Mouse (Mus musculus): ENCODE results near the gene Dzank1. TPM values are rescaled to one million over a fixed set of nuclear protein-coding genes. Genes with fewer than 3 reads are reported as not detected.

Dzank1 gene
- polyA plus RNA-seq (2015; fragmentation: Nextera tagmentation; extraction: Ambion mirVana): 1.5 and 1.7 TPM in 2 replicates

GRCm38 (mm10) chr2:144526981-144527820, at the start of gene Dzank1, which contains the start of gene Polr3f:
TSS of gene Dzank1 (minus strand) at chr2:144527414.
TSS of gene Polr3f (plus strand) at chr2:144527718.
- Histone ChIP-seq H3K4me3 (replicated peaks) (peak within 1 kb of the TSS; percentile 96), H3K9ac (peak within 1 kb of the TSS; percentile 93), H3K4me1 (replicated peaks) (peaks cover 7% of the 10 kb centered on the region), H3K36me3 (0 out of 2 replicates have a peak, but pooled peaks cover 3% of the 10 kb centered on the region), H3K9me3 (no peaks in the 10 kb centered on the region), H3K27ac (peak within 1 kb of the TSS; percentile 94), H3K27me3 (replicated peaks) (0 out of 2 replicates have a peak, but pooled peaks cover 3% of the 10 kb centered on the region), H3K4me2 (replicated peaks) (peak within 1 kb of the TSS; percentile 91)
- WGBS: 1% methylated on average over 56 of the region's 56 CpGs
- peak; percentile 99 for ATAC-seq

DNA sequence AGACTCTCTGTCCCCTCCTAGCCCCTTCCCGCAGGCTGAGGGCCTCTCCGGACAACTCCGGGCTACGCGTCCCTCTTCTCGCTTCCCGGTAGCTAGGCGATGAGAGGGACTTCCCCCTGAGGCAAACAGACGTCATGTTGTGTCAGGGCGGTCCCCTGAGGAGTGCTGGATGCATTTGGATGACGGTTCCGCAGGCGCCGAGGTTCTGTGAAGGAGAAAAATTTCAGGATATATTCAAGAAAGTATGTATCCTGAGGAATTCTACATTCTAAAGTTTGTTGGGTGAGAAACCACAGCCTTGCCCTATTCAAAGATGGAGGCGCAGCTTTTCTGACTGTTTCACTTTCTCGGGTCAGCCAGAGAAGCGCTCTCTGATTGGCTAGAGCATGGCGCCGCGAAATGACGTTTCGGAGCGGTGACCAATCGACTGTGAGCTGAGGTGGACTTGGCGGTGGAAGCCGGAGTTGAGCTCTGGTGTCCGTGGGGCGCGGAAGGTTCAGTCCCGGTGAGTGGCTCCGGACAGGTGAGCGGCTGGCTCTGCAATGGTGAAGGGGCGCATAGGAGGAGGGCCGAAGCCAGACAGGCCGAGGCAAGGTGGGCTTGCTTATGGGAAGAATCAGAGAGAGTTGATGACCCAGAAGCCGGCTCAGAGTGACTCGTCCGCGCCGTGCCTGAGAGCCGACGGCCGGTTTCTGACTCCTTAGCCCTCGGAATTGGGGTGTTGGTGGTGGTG, 28.8 kb upstream of the Dzank1 start, which contains the start of gene Sec23b:
Gene Sec23b, plus strand, starts transcription at position 410 of the 733 bp plus-strand sequence.
- Histone ChIP-seq H3K4me1 (replicated peaks) (peaks cover 2% of the 10 kb centered on the region; the same call in 1 of the 2 replicates), H3K36me3 (0 out of 2 replicates have a peak, but pooled peaks cover 5% of the 10 kb centered on the region), H3K27me3 (replicated peaks) (no peaks in the 10 kb centered on the region), H3K27ac (peak within 1 kb of the TSS; percentile 91), H3K4me2 (replicated peaks) (peak within 1 kb of the TSS; percentile 60), H3K4me3 (replicated peaks) (peak within 1 kb of the TSS; percentile 78), H3K9ac (peak within 1 kb of the TSS; percentile 70), H3K9me3 (no peaks in the 10 kb centered on the region)
- ATAC-seq: peak; percentile 99
- WGBS: under 1% methylated on average over 44 of the region's 44 CpGs

DNA sequence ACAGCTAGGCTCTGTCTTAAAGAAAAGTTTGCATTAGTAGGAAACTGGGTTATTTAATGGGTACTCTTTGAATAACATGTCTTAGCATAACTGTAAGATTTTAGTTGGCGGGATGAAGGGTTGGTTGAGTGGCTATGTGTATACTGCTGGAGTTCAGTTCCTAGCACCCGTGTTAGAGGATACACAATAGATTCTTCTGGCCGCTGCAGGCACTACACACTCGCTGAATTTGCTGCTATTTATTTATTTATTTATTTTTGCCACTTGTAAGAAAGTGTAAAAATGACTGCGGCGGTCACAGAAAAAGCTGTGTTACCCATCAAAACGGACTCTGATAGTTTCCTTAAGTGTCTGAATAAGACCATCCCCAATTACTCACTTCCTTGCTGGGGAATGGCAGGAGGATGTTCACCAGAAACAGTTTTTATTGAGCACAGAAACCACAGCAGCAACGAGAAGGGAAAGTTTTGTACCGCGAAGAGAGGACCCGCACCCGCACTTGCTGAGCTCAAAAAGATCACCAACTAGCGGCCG, 28.1 kb upstream of the Dzank1 start:
- peak overlapping the region; percentile 91 for H3K27ac ChIP-seq
- peaks cover 2% of the 10 kb centered on the region; the same call in 1 of the 2 replicates for H3K4me1 ChIP-seq (replicated peaks)
- no peaks in the 10 kb centered on the region for H3K27me3 ChIP-seq (replicated peaks)
- H3K36me3 ChIP-seq: 0 out of 2 replicates have a peak, but pooled peaks cover 5% of the 10 kb centered on the region
- peak overlapping the region; percentile 51 for H3K9ac ChIP-seq
- WGBS: 1% methylated on average over 14 of the region's 14 CpGs
- peak overlapping the region; percentile 48 for H3K4me2 ChIP-seq (replicated peaks)
- H3K4me3 ChIP-seq (replicated peaks): peak overlapping the region; percentile 78
- peak; percentile 24 for ATAC-seq
- H3K9me3 ChIP-seq: no peaks in the 10 kb centered on the region

DNA sequence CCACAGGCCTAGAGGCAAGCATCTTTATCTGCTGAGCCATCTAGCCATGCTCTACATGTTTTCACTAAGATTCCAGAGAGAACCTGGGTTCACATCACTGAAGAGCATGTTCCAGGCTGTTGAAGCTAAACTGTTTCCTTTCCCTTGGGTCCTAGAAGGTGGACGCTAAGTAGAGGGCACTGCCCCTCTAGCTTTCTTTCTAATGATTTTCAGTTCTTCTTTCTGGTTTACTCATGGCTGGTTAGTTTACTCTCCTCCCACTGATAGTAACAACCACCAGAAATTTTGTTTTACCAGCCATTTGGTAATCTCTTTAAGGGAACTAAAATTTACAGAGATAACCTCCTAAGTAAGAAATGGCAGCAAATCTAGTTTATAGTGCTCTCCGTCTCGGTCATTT, 26.7 kb upstream of the Dzank1 start:
- Histone ChIP-seq H3K4me3 (replicated peaks) (no peak overlapping the region), H3K27ac (no peak overlapping the region), H3K4me1 (replicated peaks) (peaks cover 2% of the 10 kb centered on the region; the same call in 1 of the 2 replicates), H3K9ac (no peak overlapping the region), H3K27me3 (replicated peaks) (no peaks in the 10 kb centered on the region), H3K4me2 (replicated peaks) (no peak overlapping the region), H3K9me3 (no peaks in the 10 kb centered on the region), H3K36me3 (no peaks in the 10 kb centered on the region)
- no peak for ATAC-seq
- 91% methylated on average over 3 of the region's 3 CpGs for WGBS

- under 1% methylated on average over 17 of the region's 17 CpGs for WGBS
- H3K4me1 ChIP-seq (replicated peaks): no peaks in the 10 kb centered on the region
- peak within 1 kb of the TSS; percentile 90 for H3K9ac ChIP-seq
- H3K27me3 ChIP-seq (replicated peaks): no peaks in the 10 kb centered on the region
- H3K4me2 ChIP-seq (replicated peaks): peak within 1 kb of the TSS; percentile 58
- no peaks in the 10 kb centered on the region for H3K9me3 ChIP-seq
- peaks cover 4% of the 10 kb centered on the region; the same call in 1 of the 2 replicates for H3K36me3 ChIP-seq
- H3K27ac ChIP-seq: 0 out of 2 replicates have a peak within 1 kb of the TSS, but pooled peaks have one; percentile 56
- ATAC-seq: peak; percentile 92
- peak within 1 kb of the TSS; percentile 79 for H3K4me3 ChIP-seq (replicated peaks)
Observed at GRCm38 (mm10) chr2:144550529-144550928, 23.3 kb upstream of the Dzank1 start, which contains the start of gene Rbbp9. TSS of gene Rbbp9 (minus strand) at chr2:144550869.

DNA sequence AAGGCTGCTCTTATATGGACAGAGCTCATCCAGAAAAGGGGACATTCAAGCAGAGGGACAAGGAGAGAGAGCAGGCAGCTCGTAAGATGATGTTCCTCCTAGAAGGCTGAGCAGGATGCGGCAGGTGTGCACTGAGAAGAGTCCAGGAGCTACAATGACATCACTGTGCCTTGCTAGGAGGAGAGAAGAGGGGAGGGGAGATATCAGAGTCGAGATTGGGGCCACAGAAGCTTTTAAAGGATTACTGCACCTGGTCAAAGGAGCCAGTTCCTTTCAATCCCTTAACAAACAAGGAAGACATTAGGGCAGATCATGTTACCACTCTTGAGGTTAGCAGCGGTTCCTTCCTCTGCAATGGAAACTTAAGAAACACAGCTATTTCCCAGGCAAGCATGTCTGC, 20.3 kb upstream of the Dzank1 start:
- no peak overlapping the region for H3K4me3 ChIP-seq (replicated peaks)
- ATAC-seq: no peak
- H3K36me3 ChIP-seq: peaks cover 4% of the 10 kb centered on the region; the same call in 1 of the 2 replicates
- H3K4me1 ChIP-seq (replicated peaks): no peaks in the 10 kb centered on the region
- no peaks in the 10 kb centered on the region for H3K27me3 ChIP-seq (replicated peaks)
- no peaks in the 10 kb centered on the region for H3K9me3 ChIP-seq
- no peak overlapping the region for H3K4me2 ChIP-seq (replicated peaks)
- no peak overlapping the region for H3K9ac ChIP-seq
- H3K27ac ChIP-seq: no peak overlapping the region
- 70% methylated on average over 4 of the region's 4 CpGs for WGBS

DNA sequence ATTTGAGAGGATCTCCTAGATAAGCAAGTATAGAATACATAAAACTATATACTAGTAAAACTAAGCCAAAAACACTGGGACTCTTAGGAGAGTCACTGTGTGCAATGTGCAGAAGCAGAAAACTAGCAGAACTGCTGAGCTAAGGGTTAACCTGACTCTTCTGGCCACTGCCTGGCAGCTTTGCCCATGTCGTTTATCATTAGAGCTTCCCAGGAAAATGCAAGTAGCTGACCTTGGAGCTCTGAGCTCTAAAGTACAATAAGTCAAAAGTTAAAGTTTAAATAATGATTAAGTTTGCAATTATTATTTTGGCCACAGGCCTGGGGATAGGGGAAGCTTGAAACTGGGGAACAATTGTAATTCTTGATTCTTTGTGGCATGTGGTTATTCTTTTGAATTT, 18.3 kb upstream of the Dzank1 start:
- Histone ChIP-seq H3K27me3 (replicated peaks) (no peaks in the 10 kb centered on the region), H3K9me3 (no peaks in the 10 kb centered on the region), H3K27ac (no peak overlapping the region), H3K4me2 (replicated peaks) (no peak overlapping the region), H3K4me3 (replicated peaks) (no peak overlapping the region), H3K4me1 (replicated peaks) (no peaks in the 10 kb centered on the region), H3K9ac (no peak overlapping the region), H3K36me3 (peaks cover 4% of the 10 kb centered on the region; the same call in 1 of the 2 replicates)
- ATAC-seq: no peak
- WGBS: 30% methylated on average over 1 of the region's 1 CpGs

DNA sequence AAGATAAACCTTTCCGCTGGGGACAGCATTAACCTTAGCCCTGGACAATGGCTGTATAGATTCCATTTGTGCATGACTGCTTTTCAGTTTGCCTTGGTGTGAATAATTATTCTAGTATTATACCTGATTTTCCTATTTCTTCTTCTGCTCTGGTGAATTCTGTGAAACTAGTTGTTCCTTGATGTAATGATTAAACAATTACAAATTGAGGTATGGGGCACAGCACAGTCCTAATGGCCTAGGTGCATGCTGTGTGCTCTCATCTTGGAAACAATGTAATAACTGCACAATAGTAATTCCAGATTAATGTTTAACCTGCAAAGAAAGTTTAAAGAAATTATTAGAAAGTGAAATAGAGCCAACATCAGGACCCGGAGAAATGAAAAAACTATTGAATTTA, 17.8 kb upstream of the Dzank1 start:
- no peak for ATAC-seq
- Histone ChIP-seq H3K36me3 (peaks cover 4% of the 10 kb centered on the region; the same call in 1 of the 2 replicates), H3K9ac (no peak overlapping the region), H3K4me3 (replicated peaks) (no peak overlapping the region), H3K27me3 (replicated peaks) (no peaks in the 10 kb centered on the region), H3K27ac (no peak overlapping the region), H3K4me1 (replicated peaks) (no peaks in the 10 kb centered on the region), H3K4me2 (replicated peaks) (no peak overlapping the region), H3K9me3 (no peaks in the 10 kb centered on the region)
- 80% methylated on average over 2 of the region's 2 CpGs for whole genome bisulfite sequencing

- peaks cover 5% of the 10 kb centered on the region; the same call in 1 of the 2 replicates for H3K36me3 ChIP-seq
- no peak overlapping the region for H3K9ac ChIP-seq
- no peak overlapping the region for H3K27ac ChIP-seq
- WGBS: 74% methylated on average over 6 of the region's 6 CpGs
- H3K4me1 ChIP-seq (replicated peaks): no peaks in the 10 kb centered on the region
- ATAC-seq: peak; percentile 72; the same call in 1 of the 2 replicates
- H3K4me2 ChIP-seq (replicated peaks): no peak overlapping the region
- H3K27me3 ChIP-seq (replicated peaks): no peaks in the 10 kb centered on the region
- no peak overlapping the region for H3K4me3 ChIP-seq (replicated peaks)
- no peaks in the 10 kb centered on the region for H3K9me3 ChIP-seq
Observed at GRCm38 (mm10) chr2:144544630-144545029, 17.4 kb upstream of the Dzank1 start.

DNA sequence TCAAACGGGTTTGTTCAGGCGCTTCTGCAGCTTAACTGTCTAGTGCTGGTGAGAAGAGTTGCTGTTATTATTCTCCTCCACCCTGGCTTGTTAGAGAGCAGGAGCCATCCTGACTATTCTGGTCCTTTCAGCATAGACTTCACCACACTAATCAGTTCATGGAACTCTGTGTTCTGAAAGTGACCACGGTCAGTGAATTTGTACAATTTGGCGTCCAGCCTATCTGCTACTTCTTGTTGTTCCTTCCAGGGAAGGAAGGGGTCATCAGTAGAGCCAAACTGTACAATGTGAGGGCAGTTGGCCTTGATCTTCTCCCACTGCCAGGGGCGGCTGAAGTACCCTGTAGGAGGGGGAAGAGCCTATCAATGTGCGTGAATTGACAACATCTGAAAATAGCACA, 16.5 kb upstream of the Dzank1 start:
- H3K9me3 ChIP-seq: no peaks in the 10 kb centered on the region
- WGBS: 88% methylated on average over 6 of the region's 6 CpGs
- no peak for ATAC-seq
- H3K4me3 ChIP-seq (replicated peaks): no peak overlapping the region
- no peak overlapping the region for H3K9ac ChIP-seq
- no peaks in the 10 kb centered on the region for H3K27me3 ChIP-seq (replicated peaks)
- H3K27ac ChIP-seq: no peak overlapping the region
- peaks cover 9% of the 10 kb centered on the region; the same call in 1 of the 2 replicates for H3K36me3 ChIP-seq
- H3K4me2 ChIP-seq (replicated peaks): no peak overlapping the region
- no peaks in the 10 kb centered on the region for H3K4me1 ChIP-seq (replicated peaks)

GRCm38 (mm10) chr2:144541246-144541645, 14.0 kb upstream of the Dzank1 start:
- H3K27me3 ChIP-seq (replicated peaks): no peaks in the 10 kb centered on the region
- WGBS: 86% methylated on average over 4 of the region's 4 CpGs
- H3K4me1 ChIP-seq (replicated peaks): no peaks in the 10 kb centered on the region
- no peak for ATAC-seq
- H3K27ac ChIP-seq: no peak overlapping the region
- H3K9me3 ChIP-seq: no peaks in the 10 kb centered on the region
- peaks cover 20% of the 10 kb centered on the region for H3K36me3 ChIP-seq
- no peak overlapping the region for H3K4me3 ChIP-seq (replicated peaks)
- H3K9ac ChIP-seq: no peak overlapping the region
- no peak overlapping the region for H3K4me2 ChIP-seq (replicated peaks)

- WGBS: 92% methylated on average over 7 of the region's 7 CpGs
- no peaks in the 10 kb centered on the region for H3K27me3 ChIP-seq (replicated peaks)
- H3K36me3 ChIP-seq: peaks cover 42% of the 10 kb centered on the region
- H3K27ac ChIP-seq: no peak overlapping the region
- ATAC-seq: no peak
- H3K9me3 ChIP-seq: no peaks in the 10 kb centered on the region
- no peak overlapping the region for H3K4me3 ChIP-seq (replicated peaks)
- H3K4me2 ChIP-seq (replicated peaks): no peak overlapping the region
- no peaks in the 10 kb centered on the region for H3K4me1 ChIP-seq (replicated peaks)
- no peak overlapping the region for H3K9ac ChIP-seq
Observed at GRCm38 (mm10) chr2:144537123-144537522, 9.9 kb upstream of the Dzank1 start.

All from intestine, embryonic 15.5 days (tissue).